8 mouse cellular contexts compared by ENCODE assay signal in genomic region chr2:166403319-166403718, GRCm38 (mm10).
DNase-seq lines count a peak whose midpoint lies in the region; ATAC-seq and TF ChIP-seq lines count a peak whose summit lies in the region.
"Had no signal": no experiment of that assay in that cellular context is flagged by ENCODE, and none has a peak within 500 bp of the region (broad histone marks: within the 10 kb centered on the region; RNA-seq: fewer than 3 reads in every experiment).

No protein-coding gene starts in this region.

- peak overlapping the region; percentile 45 for H3K27ac ChIP-seq in forebrain, postnatal 0 days (ENCODE audit: low read depth, low read length)
- H3K27ac ChIP-seq in hindbrain, postnatal 0 days = peak overlapping the region; percentile 37; the same call in 1 of the 2 replicates
- H3K27ac ChIP-seq in limb, embryonic 15.5 days = peak overlapping the region; percentile 47
- H3K27ac ChIP-seq in midbrain, embryonic 15.5 days = no peak overlapping the region
- H3K27ac ChIP-seq: liver, embryonic 15.5 days had no signal

- 50% methylated on average over 10 of the region's 10 CpGs for WGBS in forebrain, postnatal 0 days
- WGBS in hindbrain, postnatal 0 days = 36% methylated on average over 10 of the region's 10 CpGs
- WGBS in limb, embryonic 15.5 days = 59% methylated on average over 10 of the region's 10 CpGs
- 68% methylated on average over 10 of the region's 10 CpGs for WGBS in midbrain, embryonic 15.5 days

- peak; percentile 90 for ATAC-seq in forebrain, postnatal 0 days
- ATAC-seq in hindbrain, postnatal 0 days = peak; percentile 70
- ATAC-seq in limb, embryonic 15.5 days (ENCODE audit: insufficient number of reproducible peaks, low FRiP score, low TSS enrichment, low read depth) = no peak
- ATAC-seq in erythroid progenitor cell, adult 5-6 weeks (replicated peaks; ENCODE audit: low FRiP score, poor library complexity, severe bottlenecking) = no peak
- no peak for ATAC-seq in midbrain, embryonic 15.5 days (replicated peaks)

- H3K27me3 ChIP-seq in forebrain, postnatal 0 days (ENCODE audit: insufficient read depth, low read length) = no peaks in the 10 kb centered on the region
- H3K27me3 ChIP-seq in hindbrain, postnatal 0 days (ENCODE audit: insufficient read depth, low read length) = no peaks in the 10 kb centered on the region; the same call in 1 of the 2 replicates
- no peaks in the 10 kb centered on the region for H3K27me3 ChIP-seq in limb, embryonic 15.5 days
- H3K27me3 ChIP-seq in midbrain, embryonic 15.5 days (replicated peaks) = no peaks in the 10 kb centered on the region
- H3K27me3 ChIP-seq: liver, embryonic 15.5 days had no signal

- no peaks in the 10 kb centered on the region for H3K36me3 ChIP-seq in forebrain, postnatal 0 days (ENCODE audit: insufficient read depth)
- no peaks in the 10 kb centered on the region for H3K36me3 ChIP-seq in hindbrain, postnatal 0 days (ENCODE audit: insufficient read depth, low read length)
- H3K36me3 ChIP-seq in limb, embryonic 15.5 days = no peaks in the 10 kb centered on the region
- no peaks in the 10 kb centered on the region for H3K36me3 ChIP-seq in midbrain, embryonic 15.5 days (replicated peaks)
- H3K36me3 ChIP-seq: liver, embryonic 15.5 days had no signal

- H3K9me3 ChIP-seq in forebrain, postnatal 0 days (ENCODE audit: low read length) = no peaks in the 10 kb centered on the region
- no peaks in the 10 kb centered on the region for H3K9me3 ChIP-seq in hindbrain, postnatal 0 days (ENCODE audit: low read length)
- H3K9me3 ChIP-seq in limb, embryonic 15.5 days = no peaks in the 10 kb centered on the region
- H3K9me3 ChIP-seq in midbrain, embryonic 15.5 days = no peaks in the 10 kb centered on the region
- H3K9me3 ChIP-seq: liver, embryonic 15.5 days had no signal

- no peak overlapping the region for H3K4me2 ChIP-seq in forebrain, postnatal 0 days (ENCODE audit: low read depth)
- H3K4me2 ChIP-seq in hindbrain, postnatal 0 days (ENCODE audit: low read depth, low read length) = no peak overlapping the region
- H3K4me2 ChIP-seq in limb, embryonic 15.5 days = no peak overlapping the region
- H3K4me2 ChIP-seq in midbrain, embryonic 15.5 days = no peak overlapping the region
- H3K4me2 ChIP-seq: liver, embryonic 15.5 days had no signal

- H3K4me1 ChIP-seq in forebrain, postnatal 0 days (ENCODE audit: insufficient read depth) = no peaks in the 10 kb centered on the region
- H3K4me1 ChIP-seq in hindbrain, postnatal 0 days (ENCODE audit: insufficient read depth, low read length) = peaks cover 6% of the 10 kb centered on the region; the same call in 1 of the 2 replicates
- peaks cover 42% of the 10 kb centered on the region for H3K4me1 ChIP-seq in limb, embryonic 15.5 days
- peaks cover 31% of the 10 kb centered on the region for H3K4me1 ChIP-seq in midbrain, embryonic 15.5 days
- H3K4me1 ChIP-seq: liver, embryonic 15.5 days had no signal

- H3K9ac ChIP-seq in forebrain, postnatal 0 days = no peak overlapping the region
- H3K9ac ChIP-seq in hindbrain, postnatal 0 days (replicated peaks; ENCODE audit: low read length) = no peak overlapping the region
- H3K9ac ChIP-seq in limb, embryonic 15.5 days = no peak overlapping the region
- no peak overlapping the region for H3K9ac ChIP-seq in midbrain, embryonic 15.5 days
- H3K9ac ChIP-seq: liver, embryonic 15.5 days had no signal

- TF ChIP-seq CTCF in forebrain, postnatal 0 days (IDR thresholded peaks at IDR 0.05; ENCODE audit: low read depth) = peak; percentile 31
- TF ChIP-seq CTCF in hindbrain, postnatal 0 days (IDR thresholded peaks at IDR 0.05; ENCODE audit: low read depth) = no peak; the same call in 1 of the 2 replicates

- H3K4me3 ChIP-seq in forebrain, postnatal 0 days (ENCODE audit: low read depth, low read length) = no peak overlapping the region
- H3K4me3 ChIP-seq in hindbrain, postnatal 0 days (ENCODE audit: low read length) = no peak overlapping the region
- H3K4me3 ChIP-seq in limb, embryonic 15.5 days = no peak overlapping the region
- no peak overlapping the region for H3K4me3 ChIP-seq in midbrain, embryonic 15.5 days
- H3K4me3 ChIP-seq: liver, embryonic 15.5 days had no signal

- DNase-seq in retina, postnatal 1 day = peak; percentile 43
- no peak for DNase-seq in retina, embryonic 14.5 days (ENCODE audit: low spot score)
- peak; percentile 80 for DNase-seq in forebrain, postnatal 0 days
- peak; percentile 80 for DNase-seq in hindbrain, postnatal 0 days (ENCODE audit: low spot score)

Comparison
In these comparisons a context has a peak if more than half of its experiments do, and no peak if none do; other contexts are left out.
1. ATAC-seq: peak in forebrain, postnatal 0 days (single experiment) and hindbrain, postnatal 0 days (single experiment); none in limb, embryonic 15.5 days (single experiment), erythroid progenitor cell, adult 5-6 weeks (single experiment) and midbrain, embryonic 15.5 days (single experiment).